Mouse (Mus musculus): ENCODE measurements around the gene Apbb2. TPM values are rescaled to one million over a fixed set of nuclear protein-coding genes. Genes with fewer than 3 reads are reported as not detected.

Gene Apbb2
- polyA plus RNA-seq, 1 experiment from 2014 or later, result 52.6 TPM

- Histone ChIP-seq H3K36me3 (ENCODE audit: control insufficient read depth, insufficient read depth, low read length) (no peaks in the 10 kb centered on the region), H3K4me1 (ENCODE audit: control insufficient read depth, insufficient read depth, low read length) (peaks cover 18% of the 10 kb centered on the region), H3K4me3 (ENCODE audit: low read depth, low read length) (no peak overlapping the region), H3K9me3 (ENCODE audit: control insufficient read depth, low read length) (no peaks in the 10 kb centered on the region), H3K27me3 (ENCODE audit: control insufficient read depth, insufficient read depth, low read length) (no peaks in the 10 kb centered on the region), H3K9ac (ENCODE audit: low read length) (no peak overlapping the region), H3K4me2 (ENCODE audit: low read depth) (no peak overlapping the region), H3K27ac (ENCODE audit: low read depth, low read length) (no peak overlapping the region)
- DNase-seq (ENCODE audit: low spot score) (no peak), ATAC-seq (ENCODE audit: insufficient read depth, low FRiP score, low TSS enrichment) (no peak)
- 93% methylated on average over 10 of the region's 10 CpGs for WGBS
Measured at GRCm38 (mm10) chr5:66607801-66608200, 10.8 kb downstream of the Apbb2 start.

GRCm38 (mm10) chr5:66607201-66607600 is 11.4 kb downstream of the Apbb2 start:
- Histone ChIP-seq H3K4me3 (ENCODE audit: low read depth, low read length) (no peak overlapping the region), H3K9me3 (ENCODE audit: control insufficient read depth, low read length) (no peaks in the 10 kb centered on the region), H3K36me3 (ENCODE audit: control insufficient read depth, insufficient read depth, low read length) (no peaks in the 10 kb centered on the region), H3K4me2 (ENCODE audit: low read depth) (no peak overlapping the region), H3K4me1 (ENCODE audit: control insufficient read depth, insufficient read depth, low read length) (peaks cover 22% of the 10 kb centered on the region), H3K9ac (ENCODE audit: low read length) (no peak overlapping the region), H3K27ac (ENCODE audit: low read depth, low read length) (no peak overlapping the region), H3K27me3 (ENCODE audit: control insufficient read depth, insufficient read depth, low read length) (no peaks in the 10 kb centered on the region)
- ATAC-seq (ENCODE audit: insufficient read depth, low FRiP score, low TSS enrichment), result no peak
- WGBS, result 89% methylated on average over 4 of the region's 4 CpGs
- no peak for DNase-seq (ENCODE audit: low spot score)

DNA sequence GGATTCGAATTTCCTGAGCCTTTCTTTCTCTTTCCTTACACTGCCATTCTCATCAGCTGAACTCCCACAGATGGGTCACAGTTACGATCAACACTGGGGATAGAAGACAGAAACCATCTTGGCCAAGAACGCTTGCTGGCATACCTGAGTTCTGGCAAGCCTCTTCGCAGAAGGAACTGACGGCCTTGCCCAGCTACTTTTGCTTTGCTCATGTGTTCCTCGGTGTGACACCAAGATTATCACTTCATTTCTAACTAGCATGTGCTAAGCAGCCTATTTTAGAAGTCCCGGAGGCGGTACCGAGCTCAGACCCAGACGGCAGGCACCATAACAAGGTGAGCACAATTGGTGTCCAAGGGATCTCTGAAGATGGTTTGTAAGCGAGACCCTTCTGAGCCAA is 12.9 kb downstream of the Apbb2 start:
- H3K4me2 ChIP-seq (ENCODE audit: low read depth), result no peak overlapping the region
- no peaks in the 10 kb centered on the region for H3K27me3 ChIP-seq (ENCODE audit: control insufficient read depth, insufficient read depth, low read length)
- no peaks in the 10 kb centered on the region for H3K36me3 ChIP-seq (ENCODE audit: control insufficient read depth, insufficient read depth, low read length)
- no peak overlapping the region for H3K4me3 ChIP-seq (ENCODE audit: low read depth, low read length)
- 91% methylated on average over 11 of the region's 11 CpGs for WGBS
- no peak overlapping the region for H3K9ac ChIP-seq (ENCODE audit: low read length)
- H3K4me1 ChIP-seq (ENCODE audit: control insufficient read depth, insufficient read depth, low read length), result peaks cover 22% of the 10 kb centered on the region
- ATAC-seq (ENCODE audit: insufficient read depth, low FRiP score, low TSS enrichment) (no peak), DNase-seq (ENCODE audit: low spot score) (no peak)
- H3K27ac ChIP-seq (ENCODE audit: low read depth, low read length), result no peak overlapping the region
- no peaks in the 10 kb centered on the region for H3K9me3 ChIP-seq (ENCODE audit: control insufficient read depth, low read length)

GRCm38 (mm10) chr5:66604423-66604822 is 14.2 kb downstream of the Apbb2 start:
- DNase-seq (ENCODE audit: low spot score) (no peak), ATAC-seq (ENCODE audit: insufficient read depth, low FRiP score, low TSS enrichment) (no peak)
- 82% methylated on average over 4 of the region's 4 CpGs for WGBS
- Histone ChIP-seq H3K4me2 (ENCODE audit: low read depth) (no peak overlapping the region), H3K4me1 (ENCODE audit: control insufficient read depth, insufficient read depth, low read length) (peaks cover 18% of the 10 kb centered on the region), H3K27me3 (ENCODE audit: control insufficient read depth, insufficient read depth, low read length) (no peaks in the 10 kb centered on the region), H3K27ac (ENCODE audit: low read depth, low read length) (no peak overlapping the region), H3K36me3 (ENCODE audit: control insufficient read depth, insufficient read depth, low read length) (no peaks in the 10 kb centered on the region), H3K9ac (ENCODE audit: low read length) (no peak overlapping the region), H3K4me3 (ENCODE audit: low read depth, low read length) (no peak overlapping the region), H3K9me3 (ENCODE audit: control insufficient read depth, low read length) (no peaks in the 10 kb centered on the region)

- Histone ChIP-seq H3K9ac (ENCODE audit: low read length) (no peak overlapping the region), H3K4me3 (ENCODE audit: low read depth, low read length) (no peak overlapping the region), H3K4me1 (ENCODE audit: control insufficient read depth, insufficient read depth, low read length) (peaks cover 18% of the 10 kb centered on the region), H3K27ac (ENCODE audit: low read depth, low read length) (no peak overlapping the region), H3K36me3 (ENCODE audit: control insufficient read depth, insufficient read depth, low read length) (no peaks in the 10 kb centered on the region), H3K4me2 (ENCODE audit: low read depth) (no peak overlapping the region), H3K9me3 (ENCODE audit: control insufficient read depth, low read length) (no peaks in the 10 kb centered on the region), H3K27me3 (ENCODE audit: control insufficient read depth, insufficient read depth, low read length) (no peaks in the 10 kb centered on the region)
- DNase-seq (ENCODE audit: low spot score), result no peak
- no peak for ATAC-seq (ENCODE audit: insufficient read depth, low FRiP score, low TSS enrichment)
- 57% methylated on average over 8 of the region's 8 CpGs for WGBS
Measured at GRCm38 (mm10) chr5:66603746-66604145, 14.8 kb downstream of the Apbb2 start.

GRCm38 (mm10) chr5:66603223-66603622 is 15.4 kb downstream of the Apbb2 start:
- H3K9me3 ChIP-seq (ENCODE audit: control insufficient read depth, low read length), result no peaks in the 10 kb centered on the region
- WGBS, result 71% methylated on average over 7 of the region's 7 CpGs
- H3K36me3 ChIP-seq (ENCODE audit: control insufficient read depth, insufficient read depth, low read length), result no peaks in the 10 kb centered on the region
- no peak overlapping the region for H3K4me3 ChIP-seq (ENCODE audit: low read depth, low read length)
- no peaks in the 10 kb centered on the region for H3K27me3 ChIP-seq (ENCODE audit: control insufficient read depth, insufficient read depth, low read length)
- ATAC-seq (ENCODE audit: insufficient read depth, low FRiP score, low TSS enrichment) (no peak), DNase-seq (ENCODE audit: low spot score) (no peak)
- H3K4me2 ChIP-seq (ENCODE audit: low read depth), result no peak overlapping the region
- H3K27ac ChIP-seq (ENCODE audit: low read depth, low read length), result no peak overlapping the region
- H3K4me1 ChIP-seq (ENCODE audit: control insufficient read depth, insufficient read depth, low read length), result peaks cover 18% of the 10 kb centered on the region
- H3K9ac ChIP-seq (ENCODE audit: low read length), result no peak overlapping the region

GRCm38 (mm10) chr5:66602287-66602820 is 16.2 kb downstream of the Apbb2 start:
- WGBS, result 19% methylated on average over 9 of the region's 9 CpGs
- no peak overlapping the region for H3K9ac ChIP-seq (ENCODE audit: low read length)
- peaks cover 18% of the 10 kb centered on the region for H3K4me1 ChIP-seq (ENCODE audit: control insufficient read depth, insufficient read depth, low read length)
- ATAC-seq (ENCODE audit: insufficient read depth, low FRiP score, low TSS enrichment) (no peak), DNase-seq (ENCODE audit: low spot score) (no peak)
- H3K4me2 ChIP-seq (ENCODE audit: low read depth), result no peak overlapping the region
- no peaks in the 10 kb centered on the region for H3K9me3 ChIP-seq (ENCODE audit: control insufficient read depth, low read length)
- no peak overlapping the region for H3K27ac ChIP-seq (ENCODE audit: low read depth, low read length)
- no peaks in the 10 kb centered on the region for H3K36me3 ChIP-seq (ENCODE audit: control insufficient read depth, insufficient read depth, low read length)
- H3K4me3 ChIP-seq (ENCODE audit: low read depth, low read length), result no peak overlapping the region
- no peaks in the 10 kb centered on the region for H3K27me3 ChIP-seq (ENCODE audit: control insufficient read depth, insufficient read depth, low read length)

DNA sequence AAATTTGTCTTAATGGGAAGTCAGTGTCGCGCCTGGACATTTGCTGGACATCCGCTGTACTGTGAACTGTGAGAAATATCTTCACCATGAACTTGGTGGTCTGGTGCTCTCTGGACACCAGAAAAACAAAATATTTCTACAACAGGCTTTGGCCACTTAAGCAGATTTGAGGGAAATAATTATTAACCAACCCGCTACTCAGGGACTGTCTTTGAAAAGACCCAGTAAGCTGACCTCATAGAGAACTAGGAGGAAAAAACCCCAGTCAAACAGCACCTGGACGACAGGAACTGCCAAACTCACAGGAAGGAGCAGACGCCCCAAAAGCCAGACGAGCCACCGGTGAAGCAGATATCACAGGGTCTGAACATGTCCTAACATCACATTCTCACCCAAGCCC is 18.2 kb downstream of the Apbb2 start:
- Histone ChIP-seq H3K4me3 (ENCODE audit: low read depth, low read length) (no peak overlapping the region), H3K27ac (ENCODE audit: low read depth, low read length) (no peak overlapping the region), H3K4me2 (ENCODE audit: low read depth) (no peak overlapping the region), H3K36me3 (ENCODE audit: control insufficient read depth, insufficient read depth, low read length) (no peaks in the 10 kb centered on the region), H3K9ac (ENCODE audit: low read length) (no peak overlapping the region), H3K9me3 (ENCODE audit: control insufficient read depth, low read length) (no peaks in the 10 kb centered on the region), H3K4me1 (ENCODE audit: control insufficient read depth, insufficient read depth, low read length) (peaks cover 13% of the 10 kb centered on the region; the same call in 1 of the 2 replicates), H3K27me3 (ENCODE audit: control insufficient read depth, insufficient read depth, low read length) (no peaks in the 10 kb centered on the region)
- WGBS, result 90% methylated on average over 8 of the region's 8 CpGs
- ATAC-seq (ENCODE audit: insufficient read depth, low FRiP score, low TSS enrichment) (no peak), DNase-seq (ENCODE audit: low spot score) (no peak)

DNA sequence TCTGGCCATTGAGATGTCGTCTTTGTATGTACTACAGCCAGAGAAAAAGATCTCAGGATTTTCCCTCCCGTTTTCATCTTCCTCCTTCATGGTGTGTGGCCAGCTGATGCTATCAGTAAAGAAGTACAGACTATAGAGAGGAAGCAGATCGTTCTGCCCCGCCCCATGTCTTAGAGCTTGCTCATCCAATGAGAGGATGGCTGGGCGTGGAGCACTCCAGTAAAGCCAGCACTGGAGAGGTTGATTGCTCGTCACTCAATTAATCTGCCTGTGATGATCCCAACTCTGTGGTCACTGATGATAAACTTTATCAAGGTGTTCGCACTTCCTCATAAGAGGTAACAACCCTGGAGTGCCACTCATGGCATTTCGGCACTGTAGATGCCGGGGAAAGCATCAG is 18.7 kb downstream of the Apbb2 start:
- WGBS, result 82% methylated on average over 9 of the region's 9 CpGs
- H3K27ac ChIP-seq (ENCODE audit: low read depth, low read length), result no peak overlapping the region
- DNase-seq (ENCODE audit: low spot score) (no peak), ATAC-seq (ENCODE audit: insufficient read depth, low FRiP score, low TSS enrichment) (no peak)
- H3K36me3 ChIP-seq (ENCODE audit: control insufficient read depth, insufficient read depth, low read length), result no peaks in the 10 kb centered on the region
- no peaks in the 10 kb centered on the region for H3K9me3 ChIP-seq (ENCODE audit: control insufficient read depth, low read length)
- no peak overlapping the region for H3K4me3 ChIP-seq (ENCODE audit: low read depth, low read length)
- H3K4me1 ChIP-seq (ENCODE audit: control insufficient read depth, insufficient read depth, low read length), result peaks cover 13% of the 10 kb centered on the region; the same call in 1 of the 2 replicates
- no peaks in the 10 kb centered on the region for H3K27me3 ChIP-seq (ENCODE audit: control insufficient read depth, insufficient read depth, low read length)
- H3K9ac ChIP-seq (ENCODE audit: low read length), result no peak overlapping the region
- H3K4me2 ChIP-seq (ENCODE audit: low read depth), result no peak overlapping the region

Data from neural tube, embryonic 11.5 days (tissue).